Mouse (Mus musculus) brain, embryonic 14.5 days (tissue): ENCODE measurements around the gene Fbl.

ENCODE experiments used
- CTCF ChIP-seq: fragments of 200-500 bp; IDR thresholded peaks from 2 replicates; pipeline ENCODE4 v1.5.1; 2012; ENCODE audit warnings: inconsistent platforms, mild to moderate bottlenecking, moderate library complexity, borderline replicate concordance; ENCODE audit not compliant: insufficient read depth, insufficient read length; ENCODE audit errors: extremely low read depth
- POLR2A ChIP-seq: fragments of 200-500 bp; IDR thresholded peaks from 2 replicates; pipeline ENCODE4 v1.6.1; 2012; ENCODE audit warnings: mild to moderate bottlenecking, inconsistent platforms, borderline replicate concordance; ENCODE audit not compliant: poor library complexity, insufficient read depth, insufficient read length, severe bottlenecking; ENCODE audit errors: extremely low read depth

- no peak for TF ChIP-seq CTCF
- TF ChIP-seq POLR2A = no peak
These were observed 33.9 kb downstream of the Fbl start for GRCm38 (mm10) chr7:28203207-28204108.
